Mouse (Mus musculus): ENCODE measurements around the gene Ptgis.
"Not testable (repeated sequence)": the region's sequence is repeated elsewhere in the genome, so short reads cannot be mapped to it uniquely, and the experiment has no call there.

The Ptgis gene

GRCm38 (mm10) chr2:167232132-167233008 lies 8.0 kb downstream of the Ptgis start:
- peak; percentile 96 for DNase-seq (ENCODE audit: low read depth, low spot score)

GRCm38 (mm10) chr2:167230554-167230953 lies 9.8 kb downstream of the Ptgis start:
- no peak for DNase-seq (ENCODE audit: low read depth, low spot score)

GRCm38 (mm10) chr2:167224937-167225336 lies 15.5 kb downstream of the Ptgis start:
- DNase-seq (ENCODE audit: low read depth, low spot score): no peak

GRCm38 (mm10) chr2:167224194-167224593 lies 16.2 kb downstream of the Ptgis start:
- DNase-seq (ENCODE audit: low read depth, low spot score): no peak

- peak; percentile 91 for DNase-seq (ENCODE audit: low read depth, low spot score)
Measured at GRCm38 (mm10) chr2:167222152-167222551, 18.3 kb downstream of the Ptgis start.

GRCm38 (mm10) chr2:167221159-167221845 lies 19.1 kb downstream of the Ptgis start:
- DNase-seq (ENCODE audit: low read depth, low spot score): no peak

- DNase-seq (ENCODE audit: low read depth, low spot score): no peak
Measured at GRCm38 (mm10) chr2:167220736-167221135, 19.7 kb downstream of the Ptgis start.

- peak; percentile 94 for DNase-seq (ENCODE audit: low read depth, low spot score)
Measured at GRCm38 (mm10) chr2:167219154-167219775, 21.1 kb downstream of the Ptgis start.

GRCm38 (mm10) chr2:167213666-167214065 lies 26.7 kb downstream of the Ptgis start:
- no peak for DNase-seq (ENCODE audit: low read depth, low spot score)

GRCm38 (mm10) chr2:167213076-167213475 lies 27.3 kb downstream of the Ptgis start:
- DNase-seq (ENCODE audit: low read depth, low spot score): no peak

- DNase-seq (ENCODE audit: low read depth, low spot score): no peak
Measured at GRCm38 (mm10) chr2:167212551-167212950, 27.9 kb downstream of the Ptgis start.

GRCm38 (mm10) chr2:167212089-167212488 lies 28.3 kb downstream of the Ptgis start:
- no peak for DNase-seq (ENCODE audit: low read depth, low spot score)

- no peak for DNase-seq (ENCODE audit: low read depth, low spot score)
Measured at GRCm38 (mm10) chr2:167209900-167210299, 30.5 kb downstream of the Ptgis start.

GRCm38 (mm10) chr2:167208984-167209383 lies 31.4 kb downstream of the Ptgis start:
- DNase-seq (ENCODE audit: low read depth, low spot score): no peak

GRCm38 (mm10) chr2:167205918-167206629 lies 34.3 kb downstream of the Ptgis start:
- DNase-seq (ENCODE audit: low read depth, low spot score): no peak

- not testable (repeated sequence) for DNase-seq (ENCODE audit: low read depth, low spot score)
Measured at GRCm38 (mm10) chr2:167204686-167205085, 35.7 kb downstream of the Ptgis start.

- DNase-seq (ENCODE audit: low read depth, low spot score): peak; percentile 17
Measured at GRCm38 (mm10) chr2:167203505-167204166, 36.8 kb downstream of the Ptgis start.

GRCm38 (mm10) chr2:167201463-167202291 lies 38.7 kb downstream of the Ptgis start:
- DNase-seq (ENCODE audit: low read depth, low spot score): no peak

GRCm38 (mm10) chr2:167198660-167199427 lies 41.6 kb downstream of the Ptgis start:
- DNase-seq (ENCODE audit: low read depth, low spot score): no peak
